In genomic region chr9:32720264-32721031, GRCm38 (mm10) we compare ENCODE assay signal across 10 mouse cellular contexts.
DNase-seq lines count a peak whose midpoint lies in the region; ATAC-seq and TF ChIP-seq lines count a peak whose summit lies in the region.
"Had no signal": no experiment of that assay in that cellular context is flagged by ENCODE, and none has a peak within 500 bp of the region (broad histone marks: within the 10 kb centered on the region; RNA-seq: fewer than 3 reads in every experiment).

No protein-coding gene starts in this region.

- no peak for ATAC-seq in hindbrain, postnatal 0 days
- ATAC-seq in granulocyte monocyte progenitor cell, adult 5-6 weeks (replicated peaks; ENCODE audit: poor library complexity, severe bottlenecking) = peak; percentile 64
- ATAC-seq: forebrain, embryonic 13.5 days had no signal

- peaks cover 47% of the 10 kb centered on the region for H3K4me1 ChIP-seq in hindbrain, embryonic 10.5 days (replicated peaks)
- peaks cover 5% of the 10 kb centered on the region; the same call in 1 of the 2 replicates for H3K4me1 ChIP-seq in hindbrain, postnatal 0 days (ENCODE audit: insufficient read depth, low read length)
- H3K4me1 ChIP-seq in thymus, adult 2 months (replicated peaks; ENCODE audit: control insufficient read depth, insufficient read depth, low read length) = peaks cover 62% of the 10 kb centered on the region

- no peaks in the 10 kb centered on the region for H3K36me3 ChIP-seq in hindbrain, embryonic 10.5 days
- H3K36me3 ChIP-seq in hindbrain, postnatal 0 days (ENCODE audit: insufficient read depth, low read length) = no peaks in the 10 kb centered on the region
- H3K36me3 ChIP-seq in thymus, adult 2 months (ENCODE audit: control insufficient read depth, insufficient read depth, low read length) = peaks cover 54% of the 10 kb centered on the region
- H3K36me3 ChIP-seq in splenic B cell, adult 2 months (ENCODE audit: control insufficient read depth, insufficient read depth, low read length, poor library complexity, severe bottlenecking) = peaks cover 10% of the 10 kb centered on the region

- H3K27me3 ChIP-seq in hindbrain, embryonic 10.5 days (ENCODE audit: insufficient read depth, poor library complexity, severe bottlenecking) = peaks cover 27% of the 10 kb centered on the region
- H3K27me3 ChIP-seq in hindbrain, postnatal 0 days (ENCODE audit: insufficient read depth, low read length) = no peaks in the 10 kb centered on the region
- no peaks in the 10 kb centered on the region for H3K27me3 ChIP-seq in thymus, adult 2 months (ENCODE audit: control insufficient read depth, insufficient read depth, low read length)
- H3K27me3 ChIP-seq in splenic B cell, adult 2 months (ENCODE audit: control insufficient read depth, insufficient read depth, low read length, poor library complexity, severe bottlenecking) = no peaks in the 10 kb centered on the region
- H3K27me3 ChIP-seq: forebrain, embryonic 13.5 days had no signal

- H3K4me3 ChIP-seq in hindbrain, embryonic 10.5 days = no peak overlapping the region
- no peak overlapping the region for H3K4me3 ChIP-seq in hindbrain, postnatal 0 days (ENCODE audit: low read length)
- H3K4me3 ChIP-seq in thymus, adult 2 months (ENCODE audit: control insufficient read depth, insufficient read depth, low read length) = 0 out of 2 replicates have a peak overlapping the region, but pooled peaks have one; percentile 1
- H3K4me3 ChIP-seq: forebrain, embryonic 13.5 days had no signal

- no peaks in the 10 kb centered on the region for H3K9me3 ChIP-seq in hindbrain, embryonic 10.5 days
- no peaks in the 10 kb centered on the region for H3K9me3 ChIP-seq in hindbrain, postnatal 0 days (ENCODE audit: low read length)
- H3K9me3 ChIP-seq: forebrain, embryonic 13.5 days had no signal

- no peak for TF ChIP-seq POLR2A in thymus, adult 2 months (IDR thresholded peaks at IDR 0.05; ENCODE audit: control insufficient read depth, extremely low read depth, insufficient read depth, low read length, poor library complexity)

- H3K27ac ChIP-seq in hindbrain, embryonic 10.5 days = peak overlapping the region; percentile 47
- H3K27ac ChIP-seq in hindbrain, postnatal 0 days = no peak overlapping the region
- peak overlapping the region; percentile 68 for H3K27ac ChIP-seq in thymus, adult 2 months (ENCODE audit: control insufficient read depth, insufficient read depth, low read length)
- H3K27ac ChIP-seq: forebrain, embryonic 13.5 days; macrophage had no signal

- no peak for TF ChIP-seq CTCF in hindbrain, postnatal 0 days (IDR thresholded peaks at IDR 0.05; ENCODE audit: low read depth)
- TF ChIP-seq CTCF in thymus, adult 2 months (IDR thresholded peaks at IDR 0.05; ENCODE audit: borderline replicate concordance, control insufficient read depth, extremely low read depth, insufficient read depth, low read length, poor library complexity) = no peak

- H3K4me2 ChIP-seq in hindbrain, postnatal 0 days (ENCODE audit: low read depth, low read length) = no peak overlapping the region
- H3K4me2 ChIP-seq: forebrain, embryonic 13.5 days had no signal

- WGBS in hindbrain, embryonic 10.5 days = 42% methylated on average over 12 of the region's 12 CpGs
- WGBS in hindbrain, postnatal 0 days = 51% methylated on average over 12 of the region's 12 CpGs
- WGBS in thymus, adult 2 months = 25% methylated on average over 12 of the region's 12 CpGs

- no peak overlapping the region for H3K9ac ChIP-seq in hindbrain, postnatal 0 days (replicated peaks; ENCODE audit: low read length)
- H3K9ac ChIP-seq: forebrain, embryonic 13.5 days had no signal

- peak; percentile 62 for DNase-seq in hindbrain, embryonic 10.5 days (ENCODE audit: low spot score)
- no peak for DNase-seq in hindbrain, postnatal 0 days (ENCODE audit: low spot score)
- DNase-seq in thymus, adult 2 months = no peak
- no peak for DNase-seq in thymus, postnatal 25 days
- DNase-seq in splenic B cell, adult 2 months (ENCODE audit: low read depth, low spot score) = peak; percentile 53
- no peak for DNase-seq in urinary bladder, adult 2 months (ENCODE audit: low spot score)
- no peak for DNase-seq in thymus, postnatal 36 days

Comparison
In these comparisons a context has a peak if more than half of its experiments do, and no peak if none do; other contexts are left out.
1. DNase-seq: peak in hindbrain, embryonic 10.5 days (single experiment) and splenic B cell, adult 2 months (single experiment); none in hindbrain, postnatal 0 days (single experiment), thymus, adult 2 months (single experiment), thymus, postnatal 25 days (single experiment), urinary bladder, adult 2 months (single experiment) and thymus, postnatal 36 days (0 of 2).